Mouse (Mus musculus): ENCODE measurements around the gene Tbx2. TPM values are rescaled to one million over a fixed set of nuclear protein-coding genes. Genes with fewer than 3 reads are reported as not detected.

The Tbx2 gene
- polyA plus RNA-seq, 1 experiment, result 1.2 TPM

GRCm38 (mm10) chr11:85840031-85840802 is 7.9 kb downstream of the Tbx2 start:
- no peak overlapping the region for H3K27ac ChIP-seq (replicated peaks; ENCODE audit: low read depth, low read length)
- H3K4me1 ChIP-seq (ENCODE audit: control insufficient read depth, insufficient read depth, insufficient read length, low read length), result peaks cover 3% of the 10 kb centered on the region
- H3K4me3 ChIP-seq (ENCODE audit: insufficient read depth, low read depth, low read length), result peak overlapping the region; percentile 11; the same call in 1 of the 2 replicates

GRCm38 (mm10) chr11:85840803-85841145 is 8.4 kb downstream of the Tbx2 start:
- Histone ChIP-seq H3K4me1 (ENCODE audit: control insufficient read depth, insufficient read depth, insufficient read length, low read length) (peaks cover 7% of the 10 kb centered on the region), H3K27ac (replicated peaks; ENCODE audit: low read depth, low read length) (no peak overlapping the region), H3K4me3 (ENCODE audit: insufficient read depth, low read depth, low read length) (peak overlapping the region; percentile 11)

- H3K4me3 ChIP-seq (ENCODE audit: insufficient read depth, low read depth, low read length), result peak overlapping the region; percentile 11; the same call in 1 of the 2 replicates
- no peak overlapping the region for H3K27ac ChIP-seq (replicated peaks; ENCODE audit: low read depth, low read length)
- H3K4me1 ChIP-seq (ENCODE audit: control insufficient read depth, insufficient read depth, insufficient read length, low read length), result peaks cover 7% of the 10 kb centered on the region
Observed at GRCm38 (mm10) chr11:85841211-85841681, 8.9 kb downstream of the Tbx2 start.

GRCm38 (mm10) chr11:85841980-85842379 is 9.6 kb downstream of the Tbx2 start:
- H3K4me3 ChIP-seq (ENCODE audit: insufficient read depth, low read depth, low read length), result peak overlapping the region; percentile 34
- no peak overlapping the region for H3K27ac ChIP-seq (replicated peaks; ENCODE audit: low read depth, low read length)
- H3K4me1 ChIP-seq (ENCODE audit: control insufficient read depth, insufficient read depth, insufficient read length, low read length), result peaks cover 8% of the 10 kb centered on the region

GRCm38 (mm10) chr11:85842596-85843346 is 10.4 kb downstream of the Tbx2 start:
- Histone ChIP-seq H3K27ac (replicated peaks; ENCODE audit: low read depth, low read length) (no peak overlapping the region), H3K4me3 (ENCODE audit: insufficient read depth, low read depth, low read length) (peak overlapping the region; percentile 76; the same call in 1 of the 2 replicates), H3K4me1 (ENCODE audit: control insufficient read depth, insufficient read depth, insufficient read length, low read length) (peaks cover 11% of the 10 kb centered on the region)

GRCm38 (mm10) chr11:85843347-85843692 is 11.0 kb downstream of the Tbx2 start:
- no peak overlapping the region for H3K27ac ChIP-seq (replicated peaks; ENCODE audit: low read depth, low read length)
- H3K4me3 ChIP-seq (ENCODE audit: insufficient read depth, low read depth, low read length), result peak overlapping the region; percentile 76
- H3K4me1 ChIP-seq (ENCODE audit: control insufficient read depth, insufficient read depth, insufficient read length, low read length), result peaks cover 15% of the 10 kb centered on the region

- H3K27ac ChIP-seq (replicated peaks; ENCODE audit: low read depth, low read length), result peak overlapping the region; percentile 79
- H3K4me1 ChIP-seq (ENCODE audit: control insufficient read depth, insufficient read depth, insufficient read length, low read length), result peaks cover 15% of the 10 kb centered on the region
- peak overlapping the region; percentile 76 for H3K4me3 ChIP-seq (ENCODE audit: insufficient read depth, low read depth, low read length)
Observed at GRCm38 (mm10) chr11:85844144-85844965, 12.0 kb downstream of the Tbx2 start.

- peak overlapping the region; percentile 76 for H3K4me3 ChIP-seq (ENCODE audit: insufficient read depth, low read depth, low read length)
Observed at GRCm38 (mm10) chr11:85844971-85845370, 12.6 kb downstream of the Tbx2 start.

GRCm38 (mm10) chr11:85845921-85846320 is 13.6 kb downstream of the Tbx2 start:
- no peak overlapping the region for H3K4me3 ChIP-seq (ENCODE audit: insufficient read depth, low read depth, low read length)
- peaks cover 15% of the 10 kb centered on the region for H3K4me1 ChIP-seq (ENCODE audit: control insufficient read depth, insufficient read depth, insufficient read length, low read length)
- H3K27ac ChIP-seq (replicated peaks; ENCODE audit: low read depth, low read length), result peak overlapping the region; percentile 88

More at GRCm38 (mm10) chr11:85844971-85845370, 12.6 kb downstream of the Tbx2 start:
- H3K4me1 ChIP-seq (ENCODE audit: control insufficient read depth, insufficient read depth, insufficient read length, low read length), result peaks cover 15% of the 10 kb centered on the region
- peak overlapping the region; percentile 65 for H3K27ac ChIP-seq (replicated peaks; ENCODE audit: low read depth, low read length)

GRCm38 (mm10) chr11:85846509-85846908 is 14.2 kb downstream of the Tbx2 start:
- Histone ChIP-seq H3K4me3 (ENCODE audit: insufficient read depth, low read depth, low read length) (no peak overlapping the region), H3K4me1 (ENCODE audit: control insufficient read depth, insufficient read depth, insufficient read length, low read length) (peaks cover 15% of the 10 kb centered on the region), H3K27ac (replicated peaks; ENCODE audit: low read depth, low read length) (peak overlapping the region; percentile 88)

- peaks cover 15% of the 10 kb centered on the region for H3K4me1 ChIP-seq (ENCODE audit: control insufficient read depth, insufficient read depth, insufficient read length, low read length)
- H3K27ac ChIP-seq (replicated peaks; ENCODE audit: low read depth, low read length), result peak overlapping the region; percentile 71
- H3K4me3 ChIP-seq (ENCODE audit: insufficient read depth, low read depth, low read length), result peak overlapping the region; percentile 12; the same call in 1 of the 2 replicates
Observed at GRCm38 (mm10) chr11:85849037-85849436, 16.7 kb downstream of the Tbx2 start.

- Histone ChIP-seq H3K27ac (replicated peaks; ENCODE audit: low read depth, low read length) (no peak within 1 kb of the TSS), H3K4me3 (ENCODE audit: insufficient read depth, low read depth, low read length) (no peak within 1 kb of the TSS)
Observed at GRCm38 (mm10) chr11:85850233-85850632, 17.9 kb downstream of the Tbx2 start, which contains the start of gene Gm11444. Gene Gm11444, minus strand, starts transcription at chr11:85850333.

GRCm38 (mm10) chr11:85850758-85851157 is 18.4 kb downstream of the Tbx2 start:
- no peak overlapping the region for H3K27ac ChIP-seq (replicated peaks; ENCODE audit: low read depth, low read length)
- H3K4me1 ChIP-seq (ENCODE audit: control insufficient read depth, insufficient read depth, insufficient read length, low read length), result peaks cover 9% of the 10 kb centered on the region
- no peak overlapping the region for H3K4me3 ChIP-seq (ENCODE audit: insufficient read depth, low read depth, low read length)

More at GRCm38 (mm10) chr11:85850233-85850632, 17.9 kb downstream of the Tbx2 start, which contains the start of gene Gm11444:
- peaks cover 12% of the 10 kb centered on the region for H3K4me1 ChIP-seq (ENCODE audit: control insufficient read depth, insufficient read depth, insufficient read length, low read length)

GRCm38 (mm10) chr11:85857997-85858698 is 25.8 kb downstream of the Tbx2 start:
- H3K27ac ChIP-seq (replicated peaks; ENCODE audit: low read depth, low read length), result no peak overlapping the region
- H3K4me1 ChIP-seq (ENCODE audit: control insufficient read depth, insufficient read depth, insufficient read length, low read length), result no peaks in the 10 kb centered on the region
- H3K4me3 ChIP-seq (ENCODE audit: insufficient read depth, low read depth, low read length), result no peak overlapping the region

All from brown adipose tissue, adult 24 weeks (tissue).